Mouse (Mus musculus) layer of hippocampus, adult 9-11 months (tissue): ENCODE data around the gene Ckap2.

Experiments used
- DNase-seq: peaks from one replicate; pipeline ENCODE4 v3.0.0; 2022

Gene Ckap2

GRCm38 (mm10) chr8:22147706-22148366 lies 37.8 kb downstream of the Ckap2 start:
- DNase-seq: no peak

- no peak for DNase-seq
Observed at GRCm38 (mm10) chr8:22145831-22146230, 39.8 kb downstream of the Ckap2 start.

- no peak for DNase-seq
Observed at GRCm38 (mm10) chr8:22143764-22144491, 41.7 kb downstream of the Ckap2 start.

- DNase-seq: no peak
Observed at GRCm38 (mm10) chr8:22142592-22142991, 43.0 kb downstream of the Ckap2 start.

GRCm38 (mm10) chr8:22141836-22142385 lies 43.7 kb downstream of the Ckap2 start:
- no peak for DNase-seq

GRCm38 (mm10) chr8:22136462-22136861 lies 49.2 kb downstream of the Ckap2 start:
- peak; percentile 51 for DNase-seq

GRCm38 (mm10) chr8:22134750-22135135 lies 50.9 kb downstream of the Ckap2 start:
- DNase-seq: no peak

- DNase-seq: no peak
Observed at GRCm38 (mm10) chr8:22134078-22134749, 51.4 kb downstream of the Ckap2 start.

GRCm38 (mm10) chr8:22132062-22132461 lies 53.6 kb downstream of the Ckap2 start:
- DNase-seq: no peak

- no peak for DNase-seq
Observed at GRCm38 (mm10) chr8:22124220-22125152, 61.1 kb downstream of the Ckap2 start, which contains the start of gene Nek5. TSS of gene Nek5 (minus strand) at chr8:22125053.
